Mouse (Mus musculus) lung, postnatal 10 days (tissue): ENCODE measurements around the gene Gins2.
A peak's percentile ranks its signal among the peaks of the same experiment; 100 is the strongest.

ENCODE experiments used
- DNase-seq: peaks from one replicate; pipeline ENCODE4 v3.0.0; 2021

Gins2 gene

DNA sequence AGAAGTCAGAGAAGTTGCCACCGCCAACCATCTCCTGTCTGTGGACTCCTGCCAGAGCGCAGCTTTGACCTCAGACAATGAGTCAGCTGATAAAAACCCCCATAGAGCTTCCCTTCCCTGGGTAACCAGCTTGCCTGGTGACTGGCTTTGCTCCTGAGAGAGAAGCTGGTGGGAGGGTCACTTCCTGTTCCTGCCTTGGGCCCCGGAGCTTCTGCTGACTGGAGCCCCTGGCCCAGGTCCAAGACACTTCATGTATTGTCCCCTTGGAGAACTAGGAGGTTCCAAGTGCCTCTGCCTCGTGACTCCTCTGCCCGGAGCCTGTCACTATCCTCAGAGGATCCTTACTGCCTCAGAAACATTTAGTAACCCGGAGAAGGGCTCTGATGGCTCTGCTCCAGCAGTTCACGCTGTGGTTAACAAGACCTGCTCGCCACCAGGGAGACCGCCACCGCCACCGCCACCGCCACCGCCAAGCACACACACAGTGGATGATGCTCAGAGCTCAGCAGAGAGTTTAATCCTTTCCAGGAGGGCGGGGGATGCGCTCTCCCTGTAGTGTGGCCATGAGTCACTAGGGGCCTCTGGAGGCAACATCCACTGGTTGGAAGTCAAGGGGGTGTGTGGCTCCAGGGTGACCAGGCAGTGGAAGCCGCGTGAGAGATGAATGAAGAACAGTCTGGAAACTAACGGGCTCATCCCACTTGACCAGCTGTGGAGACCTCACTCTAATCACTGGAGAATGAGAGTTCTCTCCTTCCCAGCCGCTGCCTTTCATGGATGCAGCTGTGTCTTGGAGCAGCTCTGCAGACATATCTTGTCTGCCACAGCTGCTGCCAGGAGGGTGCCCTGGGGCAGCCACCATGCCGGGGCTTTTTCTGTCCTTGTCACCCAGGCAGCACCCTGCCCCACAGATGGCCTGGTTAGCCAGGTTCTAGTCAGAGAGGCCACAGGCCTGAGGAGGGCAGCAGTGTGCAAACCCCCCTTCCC, 25.0 kb downstream of the Gins2 start:
- DNase-seq, result peak; percentile 96

DNA sequence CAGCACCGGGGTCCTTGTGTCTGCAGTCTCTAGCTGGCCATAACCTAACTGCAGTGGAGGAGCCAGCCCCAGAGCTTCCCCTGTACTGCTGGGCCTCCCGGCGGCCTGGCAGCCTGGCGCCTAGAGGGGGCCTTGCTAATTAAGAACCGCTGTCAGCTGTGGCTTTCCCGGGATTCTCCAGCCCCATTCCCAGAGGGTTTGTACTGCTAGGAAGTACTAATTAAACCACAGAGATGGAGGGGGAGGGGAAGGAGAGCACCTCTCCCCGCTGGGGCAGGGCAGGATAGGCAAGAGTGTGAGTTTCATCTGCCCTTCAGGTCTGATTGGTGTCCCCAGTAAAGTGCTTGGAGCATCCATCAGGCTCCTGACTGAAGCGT, 25.8 kb downstream of the Gins2 start:
- peak; percentile 40 for DNase-seq

DNA sequence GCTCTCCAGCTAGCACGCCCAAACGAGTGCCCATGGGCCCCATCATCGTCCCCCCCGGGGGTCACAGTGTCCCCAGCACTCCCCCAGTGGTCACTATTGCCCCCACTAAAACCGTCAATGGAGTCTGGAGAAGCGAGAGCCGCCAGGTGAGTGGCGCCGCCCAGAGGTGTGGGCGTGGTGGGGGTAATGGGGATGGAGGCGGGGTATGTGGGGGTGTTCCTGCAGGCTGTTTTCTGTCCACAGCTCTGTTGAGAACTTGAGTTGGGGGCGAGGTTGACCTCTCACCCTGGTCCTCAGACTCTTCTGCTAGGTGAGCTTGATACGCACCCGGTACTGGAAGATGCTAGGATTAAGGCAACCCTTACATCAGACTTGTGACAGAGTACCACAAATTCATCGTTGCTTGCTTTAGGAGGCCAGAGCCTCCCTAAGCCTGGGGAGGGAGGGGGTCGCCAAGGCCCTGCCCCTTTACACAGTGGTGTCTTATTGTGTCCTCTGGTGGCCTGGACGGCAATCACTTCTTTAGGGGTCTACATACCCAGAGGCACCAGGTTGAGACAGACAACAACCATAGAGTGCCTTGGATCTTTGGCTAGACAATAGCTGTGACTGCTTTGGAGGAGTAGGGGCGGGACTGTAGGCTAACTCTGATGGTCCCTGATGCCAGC, 26.3 kb downstream of the Gins2 start:
- DNase-seq, result no peak

DNA sequence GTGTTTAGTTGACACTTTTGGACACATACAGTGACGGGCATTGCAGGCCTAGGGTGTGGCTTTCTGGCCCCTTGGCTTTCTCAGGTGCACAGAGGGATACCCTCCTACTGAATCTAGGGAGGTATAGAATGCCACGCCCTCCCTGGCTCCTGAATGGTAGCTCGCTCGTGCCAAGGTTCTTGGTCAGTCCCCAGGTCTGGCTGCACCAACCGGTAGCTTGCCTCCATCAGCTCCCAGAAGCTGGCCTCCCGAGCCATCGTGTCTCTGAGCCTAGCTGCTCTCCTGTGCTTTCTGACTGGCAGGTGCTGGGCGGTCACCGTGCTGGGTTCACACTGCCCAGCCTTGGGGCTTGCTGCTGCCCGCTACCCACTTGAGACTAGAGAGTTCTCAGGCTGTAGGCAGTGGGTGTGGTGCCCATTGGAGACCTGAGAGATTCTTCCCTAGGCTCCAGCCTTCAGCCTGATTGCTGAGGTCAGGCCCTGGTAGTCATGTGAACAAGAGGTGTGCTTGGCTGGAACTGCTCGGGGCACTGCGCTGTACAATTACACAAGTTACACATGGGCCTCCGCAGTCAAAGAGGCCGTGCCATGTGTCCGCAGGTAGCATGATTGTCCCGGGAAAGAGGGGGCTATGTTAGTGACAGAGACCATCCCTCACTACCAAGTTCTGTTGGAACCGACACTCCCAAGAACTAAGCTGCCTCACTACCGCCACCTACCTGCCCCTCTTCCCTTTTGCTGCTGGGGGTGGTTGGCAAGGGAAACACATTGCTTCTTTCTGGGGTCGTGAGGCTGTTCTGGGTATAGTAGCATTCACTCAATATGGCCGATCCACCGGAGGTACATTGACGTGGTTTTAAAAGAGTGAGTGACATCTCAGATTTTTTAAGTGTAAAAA, 27.3 kb downstream of the Gins2 start:
- DNase-seq, result peak; percentile 56

DNA sequence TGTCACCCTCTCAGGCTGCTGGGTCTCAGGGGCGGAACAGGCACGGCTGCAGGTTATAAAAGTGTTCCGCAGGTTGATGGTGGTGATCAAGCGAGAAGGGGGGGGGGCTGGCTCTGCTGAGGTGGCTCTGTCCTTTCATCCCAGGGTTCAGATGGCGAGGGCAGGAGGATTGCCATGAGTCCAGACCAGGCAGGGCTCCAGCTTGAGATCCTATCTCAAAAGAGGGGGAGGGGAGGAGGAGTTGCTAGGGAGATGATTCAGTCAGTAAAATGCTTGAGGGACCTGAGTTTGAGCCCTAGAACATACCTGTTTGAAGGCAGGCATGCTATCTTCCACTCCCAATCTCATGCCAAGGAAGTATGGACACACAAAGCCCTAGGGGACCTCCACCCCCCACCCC, 28.6 kb downstream of the Gins2 start:
- DNase-seq, result no peak

DNA sequence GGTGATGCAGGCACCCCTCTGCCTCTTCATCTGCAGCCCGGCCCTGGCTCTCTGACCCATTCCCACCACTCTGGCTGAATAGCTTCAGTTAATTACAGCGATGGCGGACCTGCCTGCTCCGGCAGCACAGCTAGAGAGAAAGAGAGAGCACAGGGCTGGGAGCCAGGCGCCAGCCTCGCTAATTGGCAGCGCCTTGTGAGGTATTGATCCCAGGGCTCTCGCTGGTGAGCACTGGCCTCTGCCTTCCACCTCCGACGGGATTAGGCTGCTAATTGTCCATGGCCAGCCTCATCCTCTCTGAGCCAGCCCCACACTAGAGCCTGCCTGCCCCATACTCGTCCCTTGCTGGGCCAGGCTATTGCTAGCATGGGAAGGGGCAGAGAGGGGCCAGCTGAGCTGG, 29.4 kb downstream of the Gins2 start:
- no peak for DNase-seq

DNA sequence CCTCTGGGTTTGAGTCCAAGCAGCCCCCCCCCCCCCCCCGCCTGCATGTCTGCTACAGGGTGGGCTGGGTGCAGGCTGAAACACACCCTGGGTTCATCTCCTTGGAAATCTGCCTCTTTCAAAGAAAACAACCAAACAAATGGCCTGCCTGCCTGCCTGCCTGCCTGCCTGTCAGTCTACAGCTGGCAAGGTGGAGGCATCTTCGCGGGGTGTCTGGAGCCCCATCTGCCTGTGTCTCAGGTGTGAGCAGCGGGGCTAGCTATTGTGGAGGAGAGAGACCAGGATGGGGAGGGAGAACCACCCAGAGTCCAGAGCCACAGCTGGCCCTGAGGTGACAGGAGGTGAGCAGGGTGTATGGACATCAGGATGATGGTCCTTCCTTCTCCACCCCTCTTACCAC, 30.9 kb downstream of the Gins2 start:
- DNase-seq, result no peak

DNA sequence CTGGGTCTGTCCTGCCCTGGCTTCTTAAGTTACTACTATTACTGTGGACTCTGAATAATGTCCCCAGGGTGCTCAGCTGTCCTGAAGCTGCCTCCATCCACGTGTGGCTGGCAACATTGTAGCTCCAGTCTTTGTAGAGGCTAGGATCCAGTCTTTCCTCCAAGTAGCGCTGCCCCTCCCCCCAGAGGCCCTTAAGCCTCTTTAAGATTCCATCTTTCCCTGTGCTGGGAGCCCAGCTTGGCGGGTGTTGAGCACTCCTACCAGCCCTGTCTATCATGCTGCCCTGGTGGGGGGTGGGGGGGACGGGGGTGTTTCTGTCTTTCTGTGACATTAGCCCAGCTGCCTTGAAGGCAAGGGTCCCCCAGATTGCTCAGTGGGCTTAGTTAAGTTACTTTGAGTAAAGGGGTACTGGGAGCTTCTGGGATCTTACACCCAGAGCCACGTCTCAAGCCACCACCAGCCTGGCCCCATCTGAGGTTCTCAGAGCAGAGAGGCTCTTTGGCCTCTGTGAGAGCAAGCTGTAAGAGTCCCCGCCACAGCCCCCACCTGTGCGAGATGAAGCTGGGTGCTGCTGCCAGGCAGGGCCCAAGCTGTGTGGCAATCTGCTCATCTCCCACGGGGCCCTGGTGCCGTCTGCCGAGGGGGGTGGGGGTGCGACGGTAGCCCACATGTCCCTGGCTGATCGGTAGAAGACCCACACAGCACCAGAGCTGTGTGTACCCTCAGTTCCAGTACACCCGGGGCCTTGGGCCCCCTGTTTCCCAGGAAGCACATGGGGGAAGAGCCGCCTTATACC, 31.7 kb downstream of the Gins2 start:
- DNase-seq, result peak; percentile 49

DNA sequence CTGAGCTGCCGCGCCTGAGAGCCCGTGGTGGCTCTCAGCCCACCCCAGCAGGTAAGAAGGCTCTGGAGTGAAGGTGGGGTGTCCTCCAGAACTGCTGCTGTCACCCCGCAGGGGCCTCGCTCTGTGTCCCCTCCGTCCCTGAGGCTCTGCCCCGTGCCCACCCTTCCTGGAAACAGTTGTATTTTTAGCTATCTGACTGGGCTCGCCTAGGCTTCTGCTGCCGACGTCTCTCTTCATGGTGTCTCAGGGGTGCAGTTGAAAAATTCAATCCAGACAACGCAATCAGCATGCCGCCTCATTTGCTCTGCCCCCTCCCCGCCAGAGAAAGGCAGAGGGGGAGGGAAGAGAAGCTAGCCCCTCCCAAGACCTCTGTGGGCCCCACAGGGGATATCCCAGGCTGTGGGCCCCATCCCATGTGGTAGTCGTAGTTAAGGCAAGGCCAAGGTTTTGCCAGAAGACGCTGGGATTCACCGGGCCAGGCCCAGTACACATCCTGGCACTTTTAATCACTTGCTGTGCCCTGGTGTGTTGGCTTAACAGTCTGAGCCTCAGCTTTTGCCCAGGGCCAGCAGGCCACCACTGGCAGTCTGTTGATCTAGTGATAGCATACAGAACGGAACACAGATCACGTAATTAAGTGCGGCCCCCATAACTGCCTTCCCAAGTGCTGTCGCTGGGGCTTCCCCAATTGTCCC, 32.8 kb downstream of the Gins2 start:
- DNase-seq, result no peak

DNA sequence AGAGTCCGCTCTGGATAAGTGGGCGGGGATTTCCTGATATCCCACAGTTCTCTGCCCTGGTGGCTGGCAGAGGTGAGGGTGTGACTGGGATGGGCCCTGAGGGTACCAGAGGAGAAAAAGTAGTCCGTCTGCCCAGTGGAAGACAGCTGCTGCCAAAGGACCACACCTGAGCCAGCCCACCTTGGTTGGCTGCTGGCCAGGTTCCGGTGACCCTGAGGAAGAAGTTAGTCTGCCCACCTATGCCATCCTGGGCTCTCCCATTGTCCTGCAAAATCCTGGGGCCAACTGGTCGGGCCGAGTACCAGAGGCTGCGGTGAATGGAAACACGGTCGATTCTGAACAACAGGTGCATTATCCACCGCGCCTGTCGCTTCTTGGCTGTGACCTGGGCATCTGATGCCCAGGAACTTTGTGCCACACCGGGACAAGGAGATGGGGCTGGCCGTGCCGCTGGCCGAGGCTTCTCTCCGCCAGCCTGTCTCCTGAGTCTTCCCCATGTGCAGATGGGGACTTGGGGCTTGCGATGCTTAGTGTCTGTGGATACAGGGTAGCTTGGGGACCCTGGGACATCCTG, 34.6 kb downstream of the Gins2 start:
- DNase-seq, result no peak

DNA sequence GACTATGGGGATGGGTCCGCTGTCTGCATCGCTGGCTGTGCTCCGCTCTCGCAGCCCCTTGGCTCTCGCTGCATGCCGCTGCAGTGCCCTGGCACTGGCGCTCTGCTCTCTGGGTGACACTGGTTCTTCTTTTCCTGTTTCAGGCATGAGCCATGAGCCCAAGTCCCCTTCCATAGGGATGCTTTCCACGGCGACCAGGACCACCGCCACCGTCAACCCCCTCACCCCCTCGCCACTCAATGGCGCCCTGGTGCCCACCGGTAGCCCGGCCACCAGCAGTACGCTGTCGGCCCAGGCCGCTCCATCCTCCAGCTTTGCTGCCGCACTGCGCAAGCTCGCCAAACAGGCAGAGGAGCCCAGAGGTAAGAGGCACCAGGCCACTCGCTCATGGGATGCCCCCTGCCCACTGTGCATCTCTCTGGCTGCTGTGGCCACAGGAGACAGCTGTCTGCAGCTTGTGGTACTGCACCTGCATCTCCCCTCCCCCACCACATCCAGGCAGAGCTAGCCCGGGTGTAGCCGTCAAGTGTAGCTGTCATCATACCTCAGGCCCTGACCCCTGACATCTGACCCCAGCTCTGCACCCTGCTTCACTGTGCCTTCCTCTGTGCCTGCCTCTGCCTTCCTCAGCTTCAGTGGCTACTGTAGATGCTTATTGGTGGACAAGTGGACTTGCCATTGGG, 35.5 kb downstream of the Gins2 start:
- DNase-seq, result no peak

DNA sequence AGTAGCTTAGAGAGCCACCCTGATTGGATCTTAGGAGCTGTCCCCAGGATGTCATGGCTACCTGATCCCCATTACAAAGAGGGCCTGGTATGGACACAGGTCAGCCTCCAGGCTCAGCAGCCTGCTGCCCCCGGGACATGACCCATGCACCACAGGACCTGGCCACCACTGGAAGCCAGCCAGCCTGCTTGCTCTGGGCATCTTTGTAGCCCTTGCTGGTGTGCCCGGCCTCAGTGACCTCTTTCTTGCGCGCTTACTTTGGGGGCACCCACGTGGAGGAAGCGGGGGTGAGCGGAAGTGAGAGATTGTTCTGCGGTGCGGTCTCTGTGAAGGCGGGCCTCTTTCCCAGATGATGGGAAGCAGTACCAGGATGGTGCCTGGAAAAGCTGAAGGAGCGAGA, 36.6 kb downstream of the Gins2 start:
- no peak for DNase-seq

DNA sequence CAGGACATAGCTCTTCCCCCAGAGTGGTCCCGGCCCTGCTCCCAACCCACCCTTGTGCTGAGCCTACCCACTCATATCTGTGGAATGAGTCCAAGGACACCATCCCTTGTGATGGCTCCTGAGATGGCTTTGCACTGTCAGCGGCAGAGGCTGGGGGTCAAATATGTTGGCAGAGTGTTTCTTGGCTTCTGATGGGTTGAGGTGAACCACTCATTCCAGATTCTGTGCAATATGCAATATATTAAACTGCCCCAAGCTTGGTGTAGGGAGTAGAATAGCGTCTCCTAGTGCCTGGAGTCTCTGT, 37.5 kb downstream of the Gins2 start:
- DNase-seq, result no peak

DNA sequence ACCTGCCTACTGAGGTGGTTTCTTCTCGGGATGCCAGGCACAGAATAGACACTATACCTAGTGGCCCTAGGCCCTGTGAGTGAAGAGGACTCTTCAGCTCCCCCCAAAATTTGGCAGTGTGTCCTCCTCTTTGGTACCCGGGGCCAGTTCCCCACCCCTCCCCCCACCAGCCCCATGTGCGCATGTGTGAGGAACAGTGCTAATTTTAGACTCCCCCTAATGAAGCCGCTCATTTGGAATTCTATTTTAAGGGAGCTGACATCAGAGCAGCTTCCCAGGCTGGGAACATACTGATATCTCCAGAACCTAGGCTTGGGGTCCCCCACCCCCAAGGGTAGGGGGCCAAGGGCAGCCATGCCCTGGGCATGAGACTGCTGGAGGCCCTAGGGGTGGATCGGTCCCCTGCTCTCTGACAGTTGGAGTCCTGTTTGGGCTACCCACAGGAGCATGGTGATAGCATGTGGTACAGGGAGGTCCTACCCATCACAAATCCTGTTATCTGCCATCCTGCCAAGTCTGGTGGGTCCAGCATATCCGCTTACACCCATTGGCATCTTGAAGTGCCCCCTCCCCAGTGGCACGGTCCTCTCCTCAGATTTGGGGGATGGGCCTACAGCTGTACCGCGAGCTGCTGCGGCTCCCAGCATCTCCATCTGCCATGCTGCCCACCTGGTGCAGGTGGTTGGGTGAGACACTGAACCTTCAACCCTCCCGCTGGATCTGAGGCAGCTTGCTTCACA, 38.0 kb downstream of the Gins2 start:
- no peak for DNase-seq

DNA sequence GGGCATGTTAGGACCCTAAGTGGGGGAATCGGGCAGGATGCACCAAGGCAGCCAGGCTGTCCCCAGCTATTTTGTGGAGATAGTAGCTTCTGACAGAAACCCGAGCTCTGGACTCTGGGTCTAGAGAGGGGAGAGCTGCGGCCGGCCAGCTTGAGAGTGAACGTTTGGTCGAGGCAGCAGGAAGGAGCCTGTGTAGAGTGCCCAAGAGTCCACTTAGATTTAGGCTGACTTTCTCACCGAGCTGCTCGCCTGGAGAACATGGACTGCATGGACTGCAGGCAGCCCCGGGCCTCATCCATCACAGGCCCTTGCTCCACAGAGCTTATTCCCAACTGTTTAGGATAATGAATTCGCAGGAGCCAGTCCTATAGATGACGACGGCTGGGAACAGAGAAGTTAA, 38.7 kb downstream of the Gins2 start:
- no peak for DNase-seq

DNA sequence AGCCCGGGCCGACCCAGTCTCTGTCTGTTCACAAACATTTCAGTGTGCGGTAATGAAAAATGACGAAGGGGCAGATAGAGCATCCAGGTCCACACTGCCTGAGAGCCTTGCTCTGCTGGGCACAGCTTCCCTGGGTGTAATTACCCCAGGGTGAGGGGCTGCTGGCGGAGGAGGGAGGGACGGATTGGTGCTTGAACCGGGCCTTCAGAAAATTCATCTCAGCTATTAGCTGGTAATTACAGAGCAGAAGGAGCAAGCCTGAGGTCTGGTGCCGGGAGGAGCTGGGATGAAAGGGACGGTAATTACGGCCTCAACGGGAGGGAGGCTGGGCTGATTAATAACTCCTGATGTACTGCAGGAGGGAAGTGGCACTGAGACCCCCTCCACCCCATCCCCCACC, 39.2 kb downstream of the Gins2 start:
- DNase-seq, result no peak

DNA sequence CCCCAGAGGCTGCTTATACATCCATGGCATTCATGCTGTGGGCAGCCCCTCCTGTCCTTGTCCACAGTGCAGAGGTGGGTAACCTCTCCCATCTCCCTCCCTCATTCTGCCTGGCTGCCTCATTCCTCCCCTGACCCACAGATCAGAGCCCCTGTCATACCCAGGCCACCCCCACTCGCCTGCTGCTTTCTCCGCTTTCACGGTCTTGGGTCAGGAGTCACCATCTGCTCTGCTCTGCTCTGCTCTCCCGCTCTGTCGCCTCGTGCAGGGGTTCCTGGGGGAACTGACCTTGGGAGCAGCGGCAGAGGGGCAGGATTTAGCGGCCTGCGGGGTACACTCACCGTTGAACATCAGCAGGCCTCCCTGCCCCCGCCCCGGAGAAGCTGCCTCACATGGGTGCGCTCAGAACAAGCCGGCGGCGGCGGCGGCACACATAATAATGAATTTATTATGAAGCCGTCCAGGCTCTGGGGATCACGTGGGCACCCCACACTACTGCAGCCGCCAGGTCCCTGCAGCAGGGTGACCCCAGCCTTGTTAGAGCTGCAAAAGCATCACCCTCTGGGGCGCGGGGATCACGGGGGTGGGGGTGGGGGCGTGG, 39.7 kb downstream of the Gins2 start:
- DNase-seq, result peak; percentile 56

DNA sequence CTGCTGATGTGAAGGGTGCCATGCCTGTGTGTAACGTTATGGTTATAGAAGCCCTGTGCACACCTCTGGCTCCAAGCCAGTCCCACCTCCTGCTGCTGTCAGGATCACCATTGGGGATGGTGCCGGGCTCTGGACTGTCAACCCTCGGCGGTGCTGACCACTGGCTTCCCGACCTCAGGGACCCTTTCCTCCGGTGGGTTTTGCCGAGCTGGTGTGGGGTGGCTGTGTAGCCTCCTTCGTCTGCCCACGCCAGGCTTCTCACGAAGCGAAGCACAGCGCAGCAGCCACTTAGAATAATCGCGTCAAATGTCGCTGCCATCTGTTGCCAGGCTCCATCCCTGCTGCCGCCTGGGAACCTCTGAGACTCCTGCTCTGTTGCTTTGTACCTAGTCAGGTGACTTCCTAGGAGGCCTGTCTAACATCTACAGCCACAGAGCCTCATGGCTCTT, 40.8 kb downstream of the Gins2 start:
- DNase-seq, result no peak

DNA sequence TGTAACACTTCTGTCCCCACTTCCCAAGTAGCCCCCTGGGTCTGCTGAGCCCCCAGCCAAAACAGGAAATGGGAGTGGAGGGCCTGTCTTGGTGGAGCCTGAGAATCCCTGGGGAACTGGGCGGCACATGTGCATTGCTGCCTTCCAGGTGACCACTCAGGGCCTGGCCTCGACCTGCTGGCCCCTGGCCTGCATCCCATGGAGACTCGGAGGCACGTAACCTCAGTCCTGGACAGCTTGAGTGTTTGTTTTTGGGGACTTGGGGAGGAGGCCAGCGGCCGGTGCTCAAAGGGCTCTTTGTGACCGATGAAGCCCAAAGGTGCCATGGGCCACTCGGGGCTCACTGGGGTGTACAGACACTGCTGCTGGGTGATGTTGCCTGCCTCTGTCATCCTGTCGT, 41.5 kb downstream of the Gins2 start:
- DNase-seq, result no peak

DNA sequence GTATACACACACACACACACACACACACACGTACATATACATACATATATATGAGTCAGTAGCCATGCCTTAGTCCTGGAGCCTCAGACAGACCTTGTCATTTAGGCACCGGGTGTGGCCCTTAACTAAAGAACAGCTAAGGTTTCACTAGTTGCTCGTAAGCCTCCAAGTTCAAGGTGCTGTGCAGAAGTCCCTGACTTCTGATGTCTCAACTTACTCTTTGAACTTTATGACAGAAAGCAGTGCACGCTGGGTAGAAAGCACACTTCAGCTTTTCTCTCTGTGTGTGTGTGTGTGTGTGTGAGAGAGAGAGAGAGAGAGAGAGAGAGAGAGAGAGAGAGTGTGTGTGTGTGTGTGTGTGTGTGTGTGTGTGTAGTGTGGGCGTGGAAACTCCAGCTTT, 44.9 kb downstream of the Gins2 start:
- DNase-seq, result no peak
